Mouse (Mus musculus) T-helper 17 cell (primary cell): ENCODE measurements around the gene Dusp7.

ENCODE experiments used
- in situ Hi-C, 2 experiments: fragments of 300-600 bp; cut with MboI, MseI; formaldehyde crosslinking; loops; 1 replicate in 1 of 2; 2 replicates in 1 of 2; pipeline ENCODE4 v1.15.1; 2025; ENCODE audit warnings: high pct_unique_total_duplicates in 2 of 2

Gene Dusp7

GRCm38 (mm10) chr9:106377247-106377646, 8.8 kb downstream of the Dusp7 start:
- in situ Hi-C loops, result no loop called here

- in situ Hi-C loops, result no loop called here
Measured at GRCm38 (mm10) chr9:106378045-106378444, 9.6 kb downstream of the Dusp7 start.

GRCm38 (mm10) chr9:106378753-106379152, 10.3 kb downstream of the Dusp7 start:
- in situ Hi-C loops, result no loop called here

- in situ Hi-C loops, result no loop called here
Measured at GRCm38 (mm10) chr9:106386181-106386864, 17.9 kb downstream of the Dusp7 start.

- in situ Hi-C loops, result no loop called here
Measured at GRCm38 (mm10) chr9:106392828-106393527, 24.5 kb downstream of the Dusp7 start.

- in situ Hi-C loops, result no loop called here
Measured at GRCm38 (mm10) chr9:106393548-106393947, 25.1 kb downstream of the Dusp7 start.

- in situ Hi-C loops, result no loop called here
Measured at GRCm38 (mm10) chr9:106394649-106395602, 26.5 kb downstream of the Dusp7 start.

- in situ Hi-C loops, result no loop called here
Measured at GRCm38 (mm10) chr9:106397733-106398132, 29.3 kb downstream of the Dusp7 start.

GRCm38 (mm10) chr9:106398667-106399311, 30.4 kb downstream of the Dusp7 start:
- in situ Hi-C loops, result no loop called here

GRCm38 (mm10) chr9:106399808-106400207, 31.4 kb downstream of the Dusp7 start:
- in situ Hi-C loops, result no loop called here

GRCm38 (mm10) chr9:106402149-106402548, 33.7 kb downstream of the Dusp7 start:
- in situ Hi-C loops, result no loop called here

- in situ Hi-C loops, result no loop called here
Measured at GRCm38 (mm10) chr9:106402607-106403375, 34.4 kb downstream of the Dusp7 start.

- in situ Hi-C loops, result no loop called here
Measured at GRCm38 (mm10) chr9:106405275-106405674, 36.8 kb downstream of the Dusp7 start.

- in situ Hi-C loops, result no loop called here
Measured at GRCm38 (mm10) chr9:106406443-106407078, 38.1 kb downstream of the Dusp7 start.

GRCm38 (mm10) chr9:106409096-106409495, 40.7 kb downstream of the Dusp7 start:
- in situ Hi-C loops, result no loop called here

- in situ Hi-C loops, result no loop called here
Measured at GRCm38 (mm10) chr9:106410086-106410650, 41.7 kb downstream of the Dusp7 start.

GRCm38 (mm10) chr9:106411091-106411594, 42.7 kb downstream of the Dusp7 start:
- in situ Hi-C loops, result no loop called here

- in situ Hi-C loops, result no loop called here
Measured at GRCm38 (mm10) chr9:106411729-106412128, 43.3 kb downstream of the Dusp7 start.

GRCm38 (mm10) chr9:106412210-106412609, 43.8 kb downstream of the Dusp7 start:
- in situ Hi-C loops, result no loop called here

- in situ Hi-C loops, result no loop called here
Measured at GRCm38 (mm10) chr9:106413606-106414005, 45.2 kb downstream of the Dusp7 start.
